ENCODE assay signal across 8 mouse cellular contexts in genomic region chr10:77581023-77581407, GRCm38 (mm10). TPM values are rescaled to one million over a fixed set of nuclear protein-coding genes. Genes with fewer than 3 reads are reported as not detected.
DNase-seq lines count a peak whose midpoint lies in the region; ATAC-seq and TF ChIP-seq lines count a peak whose summit lies in the region.

No protein-coding gene starts in this region.

- H3K27ac ChIP-seq in lung, embryonic 16.5 days (ENCODE audit: low read length): 0 out of 2 replicates have a peak overlapping the region, but pooled peaks have one; percentile 21
- peak overlapping the region; percentile 49 for H3K27ac ChIP-seq in embryonic facial prominence, embryonic 14.5 days (replicated peaks; ENCODE audit: low read depth, low read length)
- H3K27ac ChIP-seq in intestine, postnatal 0 days (ENCODE audit: low read depth, low read length): peak overlapping the region; percentile 99
- peak overlapping the region; percentile 86 for H3K27ac ChIP-seq in olfactory bulb, adult 2 months (ENCODE audit: insufficient read depth, low read depth, low read length)

- WGBS in lung, embryonic 16.5 days: 4% methylated on average over 8 of the region's 8 CpGs
- WGBS in embryonic facial prominence, embryonic 14.5 days: 4% methylated on average over 8 of the region's 8 CpGs
- WGBS in intestine, postnatal 0 days: 3% methylated on average over 8 of the region's 8 CpGs
- WGBS in olfactory bulb, adult 2 months: 8% methylated on average over 8 of the region's 8 CpGs

- peak overlapping the region; percentile 71 for H3K9ac ChIP-seq in lung, embryonic 16.5 days (ENCODE audit: low read length)
- peak overlapping the region; percentile 81 for H3K9ac ChIP-seq in embryonic facial prominence, embryonic 14.5 days (ENCODE audit: low read depth, low read length)
- H3K9ac ChIP-seq in intestine, postnatal 0 days (ENCODE audit: low read depth, low read length): peak overlapping the region; percentile 83; the same call in 1 of the 2 replicates

- no peak for DNase-seq in lung, adult 18-20 months
- DNase-seq in embryonic facial prominence, embryonic 14.5 days (ENCODE audit: low spot score): no peak
- no peak for DNase-seq in layer of hippocampus, adult 18-20 months (ENCODE audit: low spot score in 2 of 2)
- no peak for DNase-seq in right cerebral cortex, adult 2 months (ENCODE audit: low spot score in 2 of 2)

- no peaks in the 10 kb centered on the region for H3K9me3 ChIP-seq in lung, embryonic 16.5 days (ENCODE audit: control insufficient read depth, low read length)
- H3K9me3 ChIP-seq in embryonic facial prominence, embryonic 14.5 days (ENCODE audit: control insufficient read depth, low read length): no peaks in the 10 kb centered on the region
- no peaks in the 10 kb centered on the region for H3K9me3 ChIP-seq in intestine, postnatal 0 days (ENCODE audit: control insufficient read depth)

- H3K4me2 ChIP-seq in lung, embryonic 16.5 days (ENCODE audit: low read depth, low read length): peak overlapping the region; percentile 87
- H3K4me2 ChIP-seq in embryonic facial prominence, embryonic 14.5 days (ENCODE audit: low read depth, low read length): peak overlapping the region; percentile 83
- H3K4me2 ChIP-seq in intestine, postnatal 0 days (replicated peaks; ENCODE audit: low read depth): peak overlapping the region; percentile 77

- H3K4me1 ChIP-seq in lung, embryonic 16.5 days (replicated peaks; ENCODE audit: control insufficient read depth, insufficient read depth, low read length): peaks cover 23% of the 10 kb centered on the region
- peaks cover 17% of the 10 kb centered on the region for H3K4me1 ChIP-seq in embryonic facial prominence, embryonic 14.5 days (ENCODE audit: control insufficient read depth, insufficient read depth, low read length)
- H3K4me1 ChIP-seq in intestine, postnatal 0 days (replicated peaks; ENCODE audit: control insufficient read depth, insufficient read depth, low read length): peaks cover 11% of the 10 kb centered on the region
- peaks cover 13% of the 10 kb centered on the region; the same call in 1 of the 2 replicates for H3K4me1 ChIP-seq in olfactory bulb, adult 2 months (ENCODE audit: control insufficient read depth, insufficient read depth, low read length)

- no peak for TF ChIP-seq POLR2A in olfactory bulb, adult 2 months (IDR thresholded peaks at IDR 0.05; ENCODE audit: insufficient read depth, low read depth, low read length)

- ATAC-seq in lung, embryonic 16.5 days (ENCODE audit: low read depth): peak; percentile 0; the same call in 1 of the 2 replicates
- ATAC-seq in embryonic facial prominence, embryonic 14.5 days (ENCODE audit: low read depth): no peak
- no peak for ATAC-seq in intestine, postnatal 0 days
- no peak for ATAC-seq in activated CD4-positive, CD25-positive, alpha-beta regulatory T cell, adult 4 months

- no peaks in the 10 kb centered on the region; the same call in 1 of the 2 replicates for H3K36me3 ChIP-seq in lung, embryonic 16.5 days (ENCODE audit: control insufficient read depth, insufficient read depth, low read length)
- H3K36me3 ChIP-seq in embryonic facial prominence, embryonic 14.5 days (ENCODE audit: control insufficient read depth, insufficient read depth, low read length): peaks cover 3% of the 10 kb centered on the region; the same call in 1 of the 2 replicates
- H3K36me3 ChIP-seq in intestine, postnatal 0 days (ENCODE audit: control insufficient read depth, insufficient read depth): no peaks in the 10 kb centered on the region

- peak overlapping the region; percentile 92 for H3K4me3 ChIP-seq in lung, embryonic 16.5 days (ENCODE audit: low read length)
- H3K4me3 ChIP-seq in embryonic facial prominence, embryonic 14.5 days (ENCODE audit: low read depth, low read length): peak overlapping the region; percentile 75
- peak overlapping the region; percentile 78 for H3K4me3 ChIP-seq in intestine, postnatal 0 days (ENCODE audit: low read depth, low read length)
- peak overlapping the region; percentile 53 for H3K4me3 ChIP-seq in olfactory bulb, adult 2 months (ENCODE audit: insufficient read depth, low read depth, low read length)

- H3K27me3 ChIP-seq in lung, embryonic 16.5 days (ENCODE audit: control insufficient read depth, insufficient read depth, low read depth, low read length): no peaks in the 10 kb centered on the region
- no peaks in the 10 kb centered on the region for H3K27me3 ChIP-seq in embryonic facial prominence, embryonic 14.5 days (replicated peaks; ENCODE audit: control insufficient read depth, insufficient read depth, low read length)
- H3K27me3 ChIP-seq in intestine, postnatal 0 days (replicated peaks; ENCODE audit: control insufficient read depth, insufficient read depth, low read length): no peaks in the 10 kb centered on the region

- no peak for TF ChIP-seq CTCF in intestine, postnatal 0 days (IDR thresholded peaks at IDR 0.05; ENCODE audit: low read depth)
- TF ChIP-seq CTCF in olfactory bulb, adult 2 months (IDR thresholded peaks at IDR 0.05; ENCODE audit: insufficient read depth, low read depth, low read length): no peak

RNA-seq across cellular contexts. Expression of gene Pttg1ip, which starts 0.5 kb away (rescaled TPM):
- 127 and 138 TPM in 2 replicates for polyA plus RNA-seq in lung, embryonic 16.5 days (2015; fragmentation: Nextera tagmentation; extraction: Ambion mirVana)
- polyA plus RNA-seq in embryonic facial prominence, embryonic 14.5 days (2014; fragmentation: Nextera tagmentation; extraction: Ambion mirVana): 135 and 143 TPM in 2 replicates
- 200 and 201 TPM in 2 replicates for polyA plus RNA-seq in intestine, postnatal 0 days (2015; fragmentation: Nextera tagmentation; extraction: Ambion mirVana)
- polyA plus RNA-seq in olfactory bulb, adult 2 months (2012; ENCODE audit: insufficient read depth, insufficient read length, low replicate concordance, missing spikeins): not detected in 2 replicates
- 10 to 100 TPM; 85.6 to 92.6 TPM for polyA plus RNA-seq in activated CD4-positive, CD25-positive, alpha-beta regulatory T cell, adult 4 months (2017; shearing (Covaris generic))
- 10 to 100 TPM; 69.2 to 78.2 TPM for total RNA-seq in layer of hippocampus, adult 18-20 months (2021)

RNA-seq across cellular contexts. Expression of gene Sumo3, which starts 24.9 kb away (rescaled TPM):
- polyA plus RNA-seq in lung, embryonic 16.5 days (2015; fragmentation: Nextera tagmentation; extraction: Ambion mirVana): 344 and 348 TPM in 2 replicates
- 261 and 281 TPM in 2 replicates for polyA plus RNA-seq in embryonic facial prominence, embryonic 14.5 days (2014; fragmentation: Nextera tagmentation; extraction: Ambion mirVana)
- polyA plus RNA-seq in intestine, postnatal 0 days (2015; fragmentation: Nextera tagmentation; extraction: Ambion mirVana): 256 and 269 TPM in 2 replicates
- polyA plus RNA-seq in olfactory bulb, adult 2 months (2012; ENCODE audit: insufficient read depth, insufficient read length, low replicate concordance, missing spikeins): 414 TPM in 1 of 2 replicates, not detected in the other
- 10 to 100 TPM; 75.5 to 83.8 TPM for polyA plus RNA-seq in activated CD4-positive, CD25-positive, alpha-beta regulatory T cell, adult 4 months (2017; shearing (Covaris generic))
- total RNA-seq in layer of hippocampus, adult 18-20 months (2021): 100 to 1,000 TPM; 144 to 147 TPM

RNA-seq across cellular contexts. Expression of gene Gm49325, which starts 25.0 kb away (rescaled TPM):
- 2.0 and 2.4 TPM in 2 replicates for polyA plus RNA-seq in lung, embryonic 16.5 days (2015; fragmentation: Nextera tagmentation; extraction: Ambion mirVana)
- 4.1 and 7.4 TPM in 2 replicates for polyA plus RNA-seq in embryonic facial prominence, embryonic 14.5 days (2014; fragmentation: Nextera tagmentation; extraction: Ambion mirVana)
- polyA plus RNA-seq in intestine, postnatal 0 days (2015; fragmentation: Nextera tagmentation; extraction: Ambion mirVana): 18.9 TPM in 2 replicates
- not detected in 2 replicates for polyA plus RNA-seq in olfactory bulb, adult 2 months (2012; ENCODE audit: insufficient read depth, insufficient read length, low replicate concordance, missing spikeins)
- polyA plus RNA-seq in activated CD4-positive, CD25-positive, alpha-beta regulatory T cell, adult 4 months (2017; shearing (Covaris generic)): 1 to 10 TPM in 1 of 2 experiments, not detected in 1; 6.5 TPM
- total RNA-seq in layer of hippocampus, adult 18-20 months (2021): 10 to 100 TPM; 31.6 to 32.6 TPM

RNA-seq across cellular contexts. Expression of gene Ube2g2, which starts 41.1 kb away (rescaled TPM):
- 66.6 and 69.5 TPM in 2 replicates for polyA plus RNA-seq in lung, embryonic 16.5 days (2015; fragmentation: Nextera tagmentation; extraction: Ambion mirVana)
- polyA plus RNA-seq in embryonic facial prominence, embryonic 14.5 days (2014; fragmentation: Nextera tagmentation; extraction: Ambion mirVana): 66.1 and 69.5 TPM in 2 replicates
- polyA plus RNA-seq in intestine, postnatal 0 days (2015; fragmentation: Nextera tagmentation; extraction: Ambion mirVana): 36.4 and 37.8 TPM in 2 replicates
- polyA plus RNA-seq in olfactory bulb, adult 2 months (2012; ENCODE audit: insufficient read depth, insufficient read length, low replicate concordance, missing spikeins): not detected in 2 replicates
- 10 to 100 TPM; 36.5 to 39.3 TPM for polyA plus RNA-seq in activated CD4-positive, CD25-positive, alpha-beta regulatory T cell, adult 4 months (2017; shearing (Covaris generic))
- 10 to 100 TPM; 84.7 to 86.9 TPM for total RNA-seq in layer of hippocampus, adult 18-20 months (2021)

RNA-seq across cellular contexts. Expression of gene Itgb2, which starts 51.0 kb away (rescaled TPM):
- 5.3 and 7.5 TPM in 2 replicates for polyA plus RNA-seq in lung, embryonic 16.5 days (2015; fragmentation: Nextera tagmentation; extraction: Ambion mirVana)
- polyA plus RNA-seq in embryonic facial prominence, embryonic 14.5 days (2014; fragmentation: Nextera tagmentation; extraction: Ambion mirVana): 3.0 and 3.5 TPM in 2 replicates
- polyA plus RNA-seq in intestine, postnatal 0 days (2015; fragmentation: Nextera tagmentation; extraction: Ambion mirVana): 1.7 and 2.1 TPM in 2 replicates
- polyA plus RNA-seq in olfactory bulb, adult 2 months (2012; ENCODE audit: insufficient read depth, insufficient read length, low replicate concordance, missing spikeins): 191 TPM in 1 of 2 replicates, not detected in the other
- polyA plus RNA-seq in activated CD4-positive, CD25-positive, alpha-beta regulatory T cell, adult 4 months (2017; shearing (Covaris generic)): 100 to 1,000 TPM; 375 to 386 TPM
- 1 to 10 TPM; 3.6 to 4.5 TPM for total RNA-seq in layer of hippocampus, adult 18-20 months (2021)

Comparison
In these comparisons a context has a peak if more than half of its experiments do, and no peak if none do; other contexts are left out.
1. H3K27ac ChIP-seq: peak in every context shown above with its lines; median percentile 99 in intestine, postnatal 0 days; 86 in olfactory bulb, adult 2 months; 49 in embryonic facial prominence, embryonic 14.5 days; 21 in lung, embryonic 16.5 days.